Mouse (Mus musculus): ENCODE results near the gene Lrig1.

- TF ChIP-seq ZC3H11A (IDR thresholded peaks at IDR 0.05; ENCODE audit: borderline replicate concordance, low read depth, low read length) (no peak), HCFC1 (IDR thresholded peaks at IDR 0.05; ENCODE audit: borderline replicate concordance, insufficient read depth, low read length) (no peak), CHD2 (IDR thresholded peaks at IDR 0.05; ENCODE audit: low read depth, low read length) (no peak), MAFK (IDR thresholded peaks at IDR 0.05; ENCODE audit: insufficient read depth, low read depth, low read length) (no peak), ZNF384 (IDR thresholded peaks at IDR 0.05; ENCODE audit: low read depth, low read length) (no peak)
Measured at GRCm38 (mm10) chr6:94683701-94684100, 16.3 kb downstream of the Lrig1 start.

Measured in ES-E14 (cell line).